Mouse (Mus musculus) left cerebral cortex, postnatal 14 days (tissue): ENCODE results near the gene Dcun1d4. TPM values are rescaled to one million over a fixed set of nuclear protein-coding genes. Genes with fewer than 3 reads are reported as not detected.
"Not testable (repeated sequence)": the region's sequence is repeated elsewhere in the genome, so short reads cannot be mapped to it uniquely, and the experiment has no call there.

Experiments
- DNase-seq, 2 experiments: peaks; one replicate each; pipeline ENCODE4 v3.0.0; 2021 to 2022; ENCODE audit warnings: low spot score in 2 of 2, mixed read lengths in 1 of 2
- intact Hi-C: fragments of 180-260 bp; cut with DNase I; formaldehyde crosslinking; loops from one replicate; pipeline ENCODE4 v1.15.1; 2025
- total RNA-seq, 2 experiments: library from RNA; stranded (reverse); gene quantifications; 2 replicates each; pipeline ENCODE4 v1.2.3; 2021

The Dcun1d4 gene
- total RNA-seq, 2 experiments from 2014 or later = 120 to 125 TPM

DNA sequence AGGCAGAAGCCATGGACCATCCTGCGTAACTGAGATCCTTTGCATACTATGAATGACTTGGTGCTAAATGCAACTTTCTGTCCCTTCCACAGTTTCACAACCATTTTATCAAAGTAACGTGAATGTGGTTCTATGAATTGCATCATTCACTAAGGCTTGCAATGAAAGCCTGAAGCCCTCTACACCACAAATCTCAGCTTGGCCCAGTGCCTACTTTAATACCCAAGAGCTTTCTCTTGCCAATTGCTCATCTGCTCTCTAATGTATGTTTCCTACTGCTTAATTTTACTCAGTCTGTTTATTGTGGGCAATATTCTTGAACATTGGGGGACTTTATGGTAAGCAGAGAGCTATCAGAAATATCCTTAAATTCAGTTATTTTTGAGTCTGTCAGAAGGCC, 92.0 kb downstream of the Dcun1d4 start:
- intact Hi-C loops = no loop called here
- DNase-seq = no peak

DNA sequence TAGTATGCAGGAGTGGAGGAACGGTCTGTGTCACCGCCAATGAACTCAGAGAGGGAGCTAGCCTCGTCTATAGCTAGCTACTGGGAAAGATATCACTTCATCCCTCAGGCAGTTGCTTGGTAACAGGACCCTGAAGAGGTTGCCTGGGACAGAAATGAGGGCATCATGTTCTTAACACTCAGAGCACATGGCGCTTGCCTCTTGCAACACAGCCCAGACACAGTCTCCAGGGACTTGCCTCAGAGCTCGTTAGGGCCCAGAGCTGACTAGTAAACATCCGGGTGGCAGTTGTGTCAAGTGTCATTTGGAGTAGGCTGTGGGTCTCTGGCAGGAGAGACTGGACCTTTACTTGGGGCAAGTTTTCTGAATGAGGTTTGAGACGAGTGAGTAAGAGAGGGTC, 93.0 kb downstream of the Dcun1d4 start:
- no peak for DNase-seq
- intact Hi-C loops = no loop called here

DNA sequence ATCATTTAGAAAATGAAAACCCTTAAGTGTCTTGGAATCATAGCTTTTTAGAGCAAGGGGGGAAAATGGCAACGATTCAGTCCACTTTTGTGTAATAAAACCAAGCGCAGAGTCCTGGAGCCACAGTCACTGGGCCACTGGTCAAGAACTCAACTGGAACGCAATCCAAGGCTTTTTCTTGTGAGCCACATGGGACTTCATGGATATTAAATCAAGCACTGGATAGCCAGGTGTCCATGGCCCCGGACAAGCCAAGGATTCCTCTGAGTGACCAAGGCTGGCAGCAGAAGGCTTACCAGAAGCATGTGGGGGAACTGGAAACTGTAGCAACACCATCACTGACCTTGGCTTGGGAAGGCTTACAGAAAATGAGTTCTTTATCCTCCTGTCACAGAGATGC, 93.8 kb downstream of the Dcun1d4 start:
- intact Hi-C loops = no loop called here
- DNase-seq = no peak

DNA sequence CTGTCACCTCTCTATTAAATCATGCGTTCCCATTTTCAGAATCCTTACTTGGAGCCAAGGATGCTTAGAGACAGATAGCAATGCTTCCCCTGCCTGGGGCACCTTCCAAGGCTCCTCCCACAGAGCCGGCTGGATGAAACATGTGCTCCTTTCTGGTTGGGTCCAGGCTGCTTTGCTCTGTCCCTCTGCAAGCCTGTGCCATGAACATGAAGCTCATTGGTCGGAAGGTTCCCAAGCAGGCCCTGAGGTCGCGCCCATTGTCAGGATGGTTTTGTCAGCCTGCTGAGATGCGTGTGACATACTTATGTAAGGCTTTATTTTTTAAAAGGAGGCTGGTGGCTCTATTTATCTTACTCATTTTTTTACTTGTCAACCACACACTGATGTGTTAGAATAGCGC, 95.9 kb downstream of the Dcun1d4 start:
- intact Hi-C loops = no loop called here

DNA sequence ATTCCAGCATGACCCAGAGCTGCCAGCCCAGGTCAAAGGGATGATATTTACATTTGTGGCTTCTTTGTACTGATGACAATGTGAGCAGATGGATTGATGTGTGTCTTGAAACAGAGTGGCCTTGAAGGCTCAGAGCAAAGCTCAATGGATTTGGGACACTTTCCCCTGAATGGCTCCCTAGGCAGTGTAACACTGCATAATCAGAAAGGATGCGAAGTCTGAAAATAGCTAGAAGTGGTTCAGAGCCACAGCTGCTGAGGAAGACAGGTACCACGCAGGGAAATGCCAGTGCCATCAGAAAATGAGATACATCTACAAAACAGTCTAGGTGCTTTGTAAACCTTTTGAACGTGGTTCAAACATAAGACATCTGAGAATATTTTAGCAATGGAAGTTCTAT, 97.3 kb downstream of the Dcun1d4 start:
- intact Hi-C loops = no loop called here
- DNase-seq = no peak

More for the DNA sequence above, 95.9 kb downstream of the Dcun1d4 start:
- peak; percentile 33 to 66 for DNase-seq

DNA sequence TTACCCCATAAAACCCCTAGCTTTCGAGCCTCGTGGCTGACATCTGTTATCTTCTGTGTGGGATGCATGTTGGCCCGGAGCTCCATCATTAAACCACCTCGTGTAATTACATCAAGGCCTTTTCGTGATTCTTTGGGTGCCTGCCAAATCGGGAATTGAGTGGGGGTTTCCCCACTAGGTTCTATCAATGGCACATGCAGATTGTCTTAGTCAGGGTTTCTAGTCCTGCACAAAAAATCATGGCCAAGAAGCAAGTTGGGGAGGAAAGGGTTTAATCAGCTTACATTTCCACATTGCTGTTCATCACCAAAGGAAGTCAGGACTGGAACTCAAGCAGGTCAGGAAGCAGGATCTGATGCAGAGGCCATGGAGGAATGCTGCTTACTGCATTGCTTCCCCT, 103.2 kb downstream of the Dcun1d4 start:
- intact Hi-C loops, DNase-seq: not testable (repeated sequence)

DNA sequence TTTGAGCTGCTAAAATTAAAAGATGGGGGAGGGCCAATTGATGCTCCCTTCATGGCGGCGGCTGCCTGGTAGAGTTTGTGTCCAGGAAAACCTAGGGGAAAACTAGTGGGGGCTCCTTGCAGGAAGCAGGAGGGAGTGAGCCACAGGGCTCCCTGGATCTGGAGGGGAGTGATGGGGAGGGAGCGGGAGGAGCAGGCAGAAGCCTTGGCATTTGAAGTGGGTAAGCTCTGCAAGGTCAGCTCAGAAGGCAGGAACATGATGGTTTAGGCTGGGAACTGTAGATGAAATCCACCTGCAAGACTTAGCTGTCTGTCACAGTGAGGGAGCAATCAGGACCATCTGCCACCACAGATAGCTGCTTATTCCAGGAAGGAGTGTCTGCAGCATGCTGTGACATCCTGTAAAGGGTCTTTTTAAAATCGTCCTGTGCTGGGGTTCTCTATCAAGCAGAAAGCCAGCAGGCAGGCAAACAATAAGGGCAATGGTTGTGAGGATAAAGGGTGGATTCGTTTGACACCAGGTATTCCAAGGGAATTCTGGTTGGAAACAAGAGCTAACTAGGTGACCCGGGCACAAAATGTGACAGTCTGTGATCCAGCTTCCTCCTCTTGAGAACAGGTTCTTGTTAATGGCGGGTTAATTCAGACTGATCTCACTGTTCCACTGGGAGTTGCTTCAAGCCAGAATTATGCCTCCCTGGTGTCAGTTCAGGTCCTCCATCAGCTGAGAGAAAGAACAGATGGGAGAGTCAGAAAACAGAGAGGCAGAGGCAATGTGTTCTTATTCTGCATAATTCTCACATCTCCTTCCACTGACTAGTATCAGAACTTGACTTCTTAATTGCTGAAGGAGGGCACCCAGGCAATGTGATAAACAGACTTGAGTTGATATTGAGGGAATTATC, 104.7 kb downstream of the Dcun1d4 start:
- intact Hi-C loops = no loop called here
- peak in 1 of 2 experiments; percentile 28 for DNase-seq

DNA sequence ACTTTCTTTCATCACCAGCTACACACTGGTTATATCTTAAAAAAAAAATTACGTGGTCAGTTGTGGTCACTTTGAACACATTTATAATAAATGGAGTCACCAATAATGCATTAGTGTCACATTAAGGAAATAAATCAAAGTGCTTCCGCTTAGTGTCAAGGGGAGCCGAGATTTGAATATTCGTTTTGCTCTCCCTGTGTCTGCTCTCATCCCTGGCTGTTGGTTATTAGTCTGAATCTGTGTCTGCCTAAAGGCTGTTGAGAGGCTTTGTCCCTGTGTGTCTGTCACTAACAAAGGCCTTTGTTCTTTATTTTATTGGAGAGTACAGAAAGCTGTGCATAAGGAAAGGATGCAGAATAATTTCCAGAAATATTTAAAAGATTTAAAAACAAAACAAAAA, 105.8 kb downstream of the Dcun1d4 start:
- no peak for DNase-seq
- intact Hi-C loops = no loop called here

DNA sequence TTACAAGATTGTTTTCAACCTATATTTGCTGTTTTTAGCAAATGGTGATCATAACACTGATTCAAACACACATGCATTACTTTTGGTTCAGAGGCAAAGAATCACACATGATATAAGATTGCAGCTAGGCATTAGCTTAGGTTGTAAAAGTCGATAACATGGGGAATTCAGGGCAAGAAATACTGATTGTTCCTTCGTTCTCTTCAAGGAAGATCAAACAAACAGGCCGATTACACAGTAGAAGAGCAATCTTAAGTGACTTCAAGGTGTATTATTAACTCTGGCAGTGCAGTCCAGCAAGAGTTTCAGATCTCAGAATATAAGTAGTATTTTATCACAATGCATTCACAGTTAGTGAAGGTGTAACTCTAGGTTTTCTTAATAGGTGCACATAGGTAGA, 106.3 kb downstream of the Dcun1d4 start:
- intact Hi-C loops = no loop called here
- DNase-seq = no peak

DNA sequence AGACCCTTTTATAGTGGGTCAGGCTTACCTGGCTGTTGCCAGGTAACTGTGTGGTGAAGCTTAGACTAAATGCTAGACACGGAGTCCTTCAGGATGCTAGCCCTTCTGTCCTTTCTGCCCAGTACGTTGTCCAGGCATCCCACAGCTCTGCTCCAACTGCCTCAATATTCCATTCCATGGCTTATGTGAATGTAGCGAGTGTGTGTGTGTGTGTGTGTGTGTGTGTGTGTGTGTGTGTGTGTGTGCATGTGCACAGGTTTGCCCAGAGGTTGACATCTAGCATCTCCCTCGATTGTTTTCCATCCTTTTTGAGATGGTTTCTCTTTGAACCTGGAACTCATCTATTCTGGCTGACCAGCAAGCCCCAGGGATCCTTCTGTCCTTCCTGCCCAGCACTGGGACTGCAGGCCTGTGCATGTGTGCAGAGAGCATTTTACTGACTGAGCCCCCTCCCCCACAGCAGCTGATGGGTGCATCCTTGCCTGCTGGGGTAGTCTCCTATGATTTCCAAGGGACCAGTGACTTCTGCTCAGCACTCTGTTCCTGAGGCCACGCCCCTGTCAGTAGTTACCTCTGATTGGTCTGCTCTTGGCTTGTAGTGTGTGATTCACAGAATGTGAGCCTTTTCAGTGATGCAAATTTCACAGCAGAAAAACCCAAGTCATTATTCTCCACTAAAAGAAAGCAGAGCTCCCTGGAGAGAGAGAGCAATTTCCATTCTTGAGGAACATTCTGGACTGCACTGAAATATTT, 118.3 kb downstream of the Dcun1d4 start:
- intact Hi-C loops = no loop called here
- DNase-seq = peak in 1 of 2 experiments; percentile 44

DNA sequence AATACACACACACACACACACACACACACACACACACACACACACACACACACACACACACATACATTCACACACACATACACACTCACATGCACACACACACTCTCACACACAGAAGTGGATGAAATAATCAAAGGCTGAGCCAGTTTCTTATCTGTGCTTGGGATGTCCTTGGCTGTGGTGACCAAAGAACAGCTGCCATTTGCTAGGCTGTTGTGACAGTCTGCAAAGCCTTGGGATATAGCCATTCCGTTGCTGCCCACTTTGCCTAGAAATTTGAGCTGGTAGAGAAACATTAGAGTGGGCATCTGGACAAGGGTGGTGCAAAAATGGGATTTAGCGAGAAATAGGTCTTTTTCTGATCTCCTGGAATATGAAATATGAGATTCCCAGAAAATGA, 119.2 kb downstream of the Dcun1d4 start:
- no peak for DNase-seq
- intact Hi-C loops = no loop called here

DNA sequence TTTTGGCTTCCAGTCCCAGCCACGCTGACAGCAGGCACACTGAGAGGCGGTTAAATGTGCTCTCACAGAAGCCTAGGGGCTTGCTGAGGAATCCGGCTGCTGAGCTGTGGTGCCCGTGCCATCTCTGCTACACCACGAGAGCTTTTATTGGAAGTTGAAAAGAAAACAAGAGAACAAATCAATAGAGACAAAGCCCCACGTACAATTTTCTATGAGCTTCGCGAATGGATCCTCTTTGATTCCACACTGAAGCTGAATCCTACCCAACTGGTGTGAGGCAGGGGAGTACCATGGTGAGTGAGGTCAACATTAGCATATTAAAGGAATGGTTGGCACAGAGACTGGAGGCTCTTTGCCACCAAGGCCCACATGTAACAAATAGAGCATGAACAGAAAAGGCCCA, 120.6 kb downstream of the Dcun1d4 start:
- peak; percentile 37 to 52 for DNase-seq
- intact Hi-C loops = no loop called here

DNA sequence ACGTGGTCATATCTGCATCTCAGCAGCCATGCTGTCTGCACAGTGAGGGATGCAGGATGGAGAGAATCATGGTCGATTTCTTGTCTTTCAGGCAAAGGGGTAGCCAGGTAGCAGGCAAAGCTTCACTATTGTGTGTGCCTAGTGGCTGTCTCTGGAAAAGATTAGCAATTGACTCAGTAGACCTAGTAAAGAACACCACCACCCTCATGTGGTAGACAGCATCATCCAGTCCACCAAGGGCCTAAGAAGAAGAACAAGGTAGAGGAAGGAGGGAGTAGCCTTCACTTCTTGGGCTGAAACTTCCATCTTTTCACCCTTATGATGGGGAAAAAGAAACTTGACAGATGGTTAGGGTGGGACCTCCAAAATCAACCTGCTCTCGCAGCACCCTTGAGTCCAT, 122.1 kb downstream of the Dcun1d4 start:
- no peak for DNase-seq
- intact Hi-C loops = no loop called here

DNA sequence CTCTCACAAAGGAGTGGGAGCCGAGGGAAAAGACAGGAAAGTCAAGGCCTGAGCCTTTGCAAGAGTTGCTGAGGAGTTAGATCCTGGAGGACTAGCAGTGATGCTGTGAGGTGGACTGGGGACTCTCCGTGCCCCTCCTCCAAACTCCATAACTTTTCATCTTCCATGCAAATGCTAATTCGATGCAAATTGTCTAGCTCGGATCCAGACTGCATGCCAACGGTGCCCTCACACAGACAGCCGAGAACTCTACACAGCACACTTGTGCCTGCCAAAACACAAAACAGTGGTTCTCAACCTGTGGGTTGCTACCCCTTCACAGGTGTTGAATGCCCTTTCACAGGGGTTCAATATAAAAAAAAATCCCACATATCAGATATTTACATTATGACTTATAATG, 123.7 kb downstream of the Dcun1d4 start:
- intact Hi-C loops = no loop called here
- DNase-seq = no peak

DNA sequence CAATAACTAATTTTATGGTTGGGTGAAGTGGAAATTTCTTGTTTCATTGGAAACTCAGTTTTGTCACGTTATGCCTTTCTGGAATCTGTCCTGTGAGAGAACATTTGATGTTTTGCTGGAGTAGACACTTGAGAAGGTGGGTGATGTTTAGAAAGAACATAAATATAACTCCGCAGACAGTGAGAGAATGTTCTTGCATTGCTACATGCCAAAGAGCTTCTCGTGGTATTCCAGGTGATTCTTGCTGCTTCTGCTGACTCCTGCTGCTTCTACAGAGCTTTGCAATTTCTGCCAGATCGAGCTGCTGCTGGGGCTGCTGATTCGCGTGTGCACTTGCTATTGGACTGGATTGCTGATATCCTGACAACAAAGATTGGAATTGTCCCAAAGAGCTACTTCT, 124.2 kb downstream of the Dcun1d4 start:
- peak in 1 of 2 experiments; percentile 54 for DNase-seq
- intact Hi-C loops = no loop called here

Other genes starting within 250 kb of the Dcun1d4 start
- 10 to 100 TPM; 48.3 to 49.7 TPM for gene Fryl, start 224.4 kb upstream of the Dcun1d4 start, total RNA-seq
- gene Ociad1, start 188.2 kb upstream of the Dcun1d4 start, total RNA-seq = 100 to 1,000 TPM; 389 to 400 TPM
- gene Ociad2, start 140.0 kb upstream of the Dcun1d4 start, total RNA-seq = 100 to 1,000 TPM in 1 of 2 experiments, 10 to 100 TPM in 1; 88.3 to 110 TPM
- gene Cwh43, start 74.9 kb upstream of the Dcun1d4 start, total RNA-seq = 1 to 10 TPM; 4.0 to 6.4 TPM
- under 1 TPM in 1 of 2 experiments, not detected in 1; 0.13 TPM for gene Lrrc66, start 151.5 kb downstream of the Dcun1d4 start, total RNA-seq
- gene Sgcb, start 166.8 kb downstream of the Dcun1d4 start, total RNA-seq = 10 to 100 TPM; 58.1 to 61.4 TPM
- under 1 TPM; 0.26 to 0.27 TPM for gene Spata18, start 170.4 kb downstream of the Dcun1d4 start, total RNA-seq